Mouse (Mus musculus) monocyte, adult 5-6 weeks (primary cell): Measurements from ENCODE around the gene Cd200r2. TPM values are rescaled to one million over a fixed set of nuclear protein-coding genes. Genes with fewer than 3 reads are reported as not detected.
"Not testable (repeated sequence)": the region's sequence is repeated elsewhere in the genome, so short reads cannot be mapped to it uniquely, and the experiment has no call there.

ENCODE experiments used
- ATAC-seq: fragments of 153-309, 156-312 bp; replicated peaks from 2 replicates; pipeline ENCODE4 v1.8.0; 2017; ENCODE audit warnings: mild to moderate bottlenecking; ENCODE audit not compliant: low TSS enrichment, insufficient number of reproducible peaks, severe bottlenecking, poor library complexity, low FRiP score
- total RNA-seq: library from RNA; stranded (forward); fragments of 200-1000, 200-491, 200-594 nt; gene quantifications from 3 replicates; pipeline ENCODE4 v1.2.3, GENCODE M21; 2017

Cd200r2 gene
- total RNA-seq = 0.39 TPM in 1 of 3 replicates, not detected in the others

DNA sequence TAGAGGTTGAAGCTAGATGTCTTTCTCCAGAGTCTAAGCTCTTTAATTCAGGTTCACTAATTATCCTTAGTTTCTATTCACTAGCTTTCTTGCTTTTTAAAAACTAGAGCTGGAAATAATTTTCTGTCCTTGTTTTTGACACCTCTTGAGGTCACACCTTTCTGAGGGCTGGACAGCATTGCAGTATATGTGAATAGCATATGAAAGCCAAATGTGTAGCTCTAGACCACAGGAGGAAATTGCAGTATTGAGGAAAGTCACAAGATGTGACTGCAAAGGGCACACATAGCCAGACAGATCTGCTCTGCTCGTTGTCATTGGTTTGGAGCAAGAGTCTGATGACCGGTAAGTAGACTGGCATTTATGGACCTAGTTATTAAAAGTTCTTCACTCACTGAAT is at the start of gene Cd200r2:
Gene Cd200r2 (plus strand): TSS at position 301 of the 400 bp plus-strand sequence.
- ATAC-seq = no peak

DNA sequence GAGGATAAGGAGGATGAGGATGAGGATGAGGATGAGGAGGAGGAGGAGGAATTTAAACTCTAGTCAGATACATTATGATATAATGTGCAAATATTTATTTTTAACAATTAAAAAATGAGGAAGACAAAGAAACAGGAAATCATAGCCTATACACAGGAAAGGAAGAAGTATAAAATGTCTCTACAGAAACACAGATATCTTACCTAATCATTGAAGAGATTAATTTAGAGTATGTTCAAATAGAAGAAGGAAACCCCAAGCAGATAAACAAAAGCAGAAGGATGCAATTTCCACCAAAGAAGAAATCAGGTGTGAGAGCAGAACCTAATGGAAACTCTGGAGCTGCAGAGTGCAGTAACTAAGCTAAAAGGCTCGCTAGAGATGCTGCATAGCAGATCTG is 48.9 kb upstream of the Cd200r2 start:
- ATAC-seq = no peak

DNA sequence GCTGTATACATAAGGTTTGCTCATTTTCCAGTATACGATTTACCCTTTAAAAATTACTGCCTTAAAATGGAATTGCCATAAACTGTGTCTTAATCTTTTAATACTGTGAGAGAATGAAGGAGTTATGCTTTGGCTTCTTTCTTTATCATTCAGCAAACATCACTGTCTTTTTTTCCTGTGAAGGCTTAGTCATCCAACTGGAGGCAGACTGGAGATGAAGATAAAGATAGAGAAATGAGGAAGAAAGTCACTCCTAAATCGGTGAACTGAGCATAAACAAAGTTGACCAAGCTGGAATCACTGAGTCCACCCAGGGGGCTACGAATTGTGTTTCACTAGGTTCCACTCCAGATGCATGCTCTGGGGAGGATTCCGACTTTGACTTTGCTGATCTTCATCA is 46.4 kb upstream of the Cd200r2 start:
- no peak for ATAC-seq

DNA sequence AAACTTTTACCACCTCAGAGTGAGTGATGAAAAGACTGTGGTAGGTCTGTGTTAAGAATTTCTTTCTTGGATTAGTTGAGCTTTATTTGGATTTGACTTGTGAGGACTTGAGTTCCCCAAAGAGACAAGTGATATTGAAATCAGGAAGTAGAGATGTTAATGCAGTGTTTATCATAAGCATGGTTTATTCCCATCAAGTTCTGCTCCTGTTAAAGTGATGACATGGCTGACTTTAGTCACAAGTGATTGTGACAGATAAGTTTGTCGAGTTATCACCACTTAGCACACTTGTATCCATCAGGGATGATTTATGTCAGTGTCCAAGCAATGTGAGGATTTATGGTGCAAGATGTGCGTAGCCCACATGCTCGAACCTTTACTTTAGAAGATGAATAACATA is 34.6 kb upstream of the Cd200r2 start:
- no peak for ATAC-seq

DNA sequence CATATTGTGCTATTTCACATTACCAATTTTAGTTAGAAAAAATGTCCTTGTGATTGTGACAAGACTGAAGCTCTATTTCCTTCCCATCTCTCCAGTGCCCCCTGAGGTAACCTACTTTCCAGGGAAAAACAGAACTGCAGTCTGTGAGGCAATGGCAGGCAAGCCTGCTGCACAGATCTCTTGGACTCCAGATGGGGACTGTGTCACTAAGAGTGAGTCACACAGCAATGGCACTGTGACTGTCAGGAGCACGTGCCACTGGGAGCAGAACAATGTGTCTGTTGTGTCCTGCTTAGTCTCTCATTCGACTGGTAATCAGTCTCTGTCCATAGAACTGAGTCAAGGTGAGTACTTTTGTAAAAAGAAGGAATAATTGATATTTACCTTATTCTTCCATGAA is 33.7 kb upstream of the Cd200r2 start:
- ATAC-seq = not testable (repeated sequence)

DNA sequence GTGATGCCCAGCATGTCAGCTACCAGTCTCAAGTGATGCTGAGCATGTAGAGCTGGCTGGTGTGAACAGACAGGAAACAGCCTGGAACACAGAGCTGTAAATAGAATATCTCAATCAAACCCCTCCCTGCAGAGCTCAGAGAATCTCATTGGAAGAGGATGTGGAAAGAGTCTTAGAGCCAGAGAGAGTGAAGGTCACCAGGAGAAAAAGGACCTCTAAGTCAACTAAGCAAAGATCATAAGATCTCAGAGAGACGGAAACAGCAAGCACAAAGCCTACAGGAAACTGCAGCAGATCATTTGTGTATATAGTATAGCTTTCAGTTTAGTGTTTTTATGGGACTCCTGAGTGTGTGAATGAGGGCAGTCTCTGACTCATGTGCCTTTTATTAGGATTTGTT is 8.3 kb downstream of the Cd200r2 start:
- no peak for ATAC-seq

DNA sequence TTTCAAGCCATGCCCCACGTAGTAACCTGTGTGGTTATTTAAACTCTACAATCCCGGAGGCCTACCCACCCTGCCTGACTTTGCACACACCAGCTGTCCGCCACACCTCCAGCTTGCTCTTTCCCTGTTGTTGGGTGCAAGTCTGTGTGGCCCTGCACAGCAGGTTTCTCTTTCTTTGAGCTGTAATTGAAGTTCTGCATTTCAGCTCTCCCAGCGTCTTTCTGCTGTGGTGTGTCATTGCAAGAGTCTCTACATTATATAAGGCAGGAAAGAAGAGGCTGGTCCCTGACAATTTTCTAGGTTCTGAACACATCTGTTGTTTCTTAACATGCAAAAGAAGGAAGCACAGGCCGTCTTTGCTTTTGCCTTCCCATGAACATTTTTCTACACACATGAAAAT is 9.7 kb downstream of the Cd200r2 start:
- ATAC-seq = no peak

DNA sequence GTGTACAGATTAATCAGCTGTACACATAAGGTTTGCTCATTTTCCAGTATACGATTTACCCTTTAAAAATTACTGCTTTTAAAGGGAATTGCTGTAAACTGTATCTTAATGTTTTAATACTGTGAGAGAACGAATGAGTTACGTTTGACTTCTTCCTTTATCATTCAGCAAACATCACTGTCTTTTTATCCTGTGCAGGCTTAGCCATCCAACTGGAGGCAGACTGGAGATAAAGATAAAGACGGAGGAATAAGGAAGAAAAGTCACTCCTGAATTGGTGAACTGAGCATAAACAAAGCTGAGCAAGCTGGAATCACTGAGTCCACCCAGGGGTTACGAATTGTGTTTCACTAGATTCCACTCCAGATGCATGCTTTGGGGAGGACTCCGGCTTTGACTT is 10.7 kb downstream of the Cd200r2 start:
- no peak for ATAC-seq

DNA sequence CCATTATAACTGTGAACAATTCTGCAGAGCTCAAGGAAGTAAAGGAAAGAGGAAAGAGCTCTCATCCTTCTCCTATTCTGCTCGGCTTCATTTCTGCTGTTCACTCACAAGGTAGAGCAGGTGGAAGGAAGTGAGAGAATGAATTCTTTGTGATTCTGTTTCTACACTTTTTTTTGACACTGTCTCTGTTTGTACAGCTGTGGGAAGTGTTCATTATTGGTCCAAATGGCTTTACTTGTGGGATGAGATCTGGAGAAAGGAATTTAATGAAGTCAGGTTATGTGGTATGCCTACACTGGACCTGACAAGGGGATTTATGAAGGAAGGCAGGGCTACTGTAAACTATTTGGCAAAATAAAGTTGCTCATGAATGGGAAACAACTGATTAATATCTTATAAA is 23.9 kb downstream of the Cd200r2 start:
- no peak for ATAC-seq

DNA sequence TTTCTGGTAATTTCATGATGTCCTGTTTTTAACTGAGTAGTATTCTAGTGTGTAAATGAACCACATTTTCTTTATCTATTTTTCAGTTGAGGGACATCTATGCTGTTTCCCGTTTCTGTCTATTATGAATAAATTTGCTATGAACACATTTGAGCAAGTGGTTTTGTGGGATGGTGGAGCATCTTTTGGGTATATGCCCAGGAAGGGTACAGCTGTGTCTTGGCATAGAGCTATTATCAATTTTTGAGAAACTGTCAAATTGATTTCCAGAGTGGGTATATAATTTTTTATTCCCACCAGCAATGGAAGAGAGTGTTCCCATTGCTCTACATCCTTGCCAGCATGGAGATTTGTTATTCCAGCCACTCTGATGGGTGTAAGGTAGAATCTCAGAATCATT is 65.1 kb downstream of the Cd200r2 start:
- no peak for ATAC-seq

DNA sequence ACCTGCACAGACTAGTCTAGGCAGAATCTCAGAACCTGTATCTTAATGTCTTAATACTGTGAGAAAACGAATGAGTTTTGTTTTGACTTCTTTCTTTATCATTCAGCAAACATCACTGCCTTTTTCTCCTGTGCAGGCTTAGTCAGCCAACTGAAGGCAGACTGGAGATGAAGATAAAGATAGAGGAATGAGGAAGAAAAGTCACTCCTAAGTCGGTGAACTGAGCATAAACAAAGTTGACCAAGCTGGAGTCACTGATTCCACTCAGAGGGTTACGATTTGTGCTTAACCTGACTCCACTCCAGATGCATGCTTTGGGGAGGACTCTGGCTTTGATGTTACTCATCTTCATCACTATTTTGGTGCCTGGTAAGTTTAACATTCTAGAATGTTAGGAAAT is 76.6 kb downstream of the Cd200r2 start, which contains the start of gene Cd200r3:
Gene Cd200r3 (plus strand): TSS at position 211 of the 400 bp plus-strand sequence.
- ATAC-seq = no peak

DNA sequence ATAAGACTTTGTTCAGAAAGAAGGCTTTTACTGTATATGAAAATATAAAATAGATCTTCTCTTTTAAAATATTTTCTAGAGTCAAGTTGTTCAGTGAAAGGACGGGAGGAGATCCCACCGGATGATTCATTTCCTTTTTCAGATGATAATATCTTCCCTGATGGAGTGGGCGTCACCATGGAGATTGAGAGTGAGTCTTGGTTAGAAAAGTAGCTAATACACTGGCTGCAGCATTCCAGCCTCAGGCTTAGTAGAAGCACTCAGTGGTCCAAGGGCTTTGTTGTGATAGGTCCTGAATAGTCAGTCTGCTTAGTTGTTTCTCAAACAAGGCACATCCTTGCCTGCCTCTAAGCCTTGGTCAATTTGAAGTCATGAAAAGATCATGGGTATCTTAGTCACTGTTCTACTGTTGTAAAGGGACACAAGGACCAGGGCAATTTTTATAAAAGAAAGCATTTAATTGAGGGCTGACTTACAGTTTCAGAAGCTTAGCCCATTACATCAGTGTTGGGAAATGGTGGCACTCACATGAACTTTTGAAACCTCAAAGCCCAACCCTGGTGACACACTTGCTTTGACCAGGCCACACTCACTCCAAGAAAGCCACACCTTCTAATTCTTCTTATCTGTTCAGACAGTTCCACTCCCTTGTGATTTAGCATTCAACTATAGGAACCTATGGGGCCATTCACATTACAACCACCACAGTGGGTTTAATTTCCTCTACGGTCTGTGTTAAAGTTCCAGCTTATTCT is 84.6 kb downstream of the Cd200r2 start:
- ATAC-seq = peak; percentile 59; the same call in 1 of the 2 replicates

DNA sequence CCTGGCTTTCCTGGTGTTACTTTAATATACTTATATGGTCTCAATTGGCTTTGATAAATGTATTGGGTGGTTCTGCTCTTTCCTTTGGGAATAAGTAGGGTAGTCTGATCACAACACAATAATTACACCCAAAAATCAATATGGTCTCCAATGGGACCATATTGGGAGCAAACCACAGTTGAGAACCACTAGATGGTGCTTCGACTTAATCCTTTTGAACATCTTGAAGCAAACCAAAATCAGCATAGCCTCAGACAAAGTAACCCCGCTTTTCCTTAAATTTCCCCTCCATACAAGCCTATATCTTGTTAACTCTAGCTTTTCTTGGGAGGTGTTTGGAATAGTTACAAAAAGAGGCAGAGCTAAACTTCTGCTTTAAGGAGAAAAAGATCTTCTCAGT is 95.4 kb downstream of the Cd200r2 start:
- ATAC-seq = no peak

DNA sequence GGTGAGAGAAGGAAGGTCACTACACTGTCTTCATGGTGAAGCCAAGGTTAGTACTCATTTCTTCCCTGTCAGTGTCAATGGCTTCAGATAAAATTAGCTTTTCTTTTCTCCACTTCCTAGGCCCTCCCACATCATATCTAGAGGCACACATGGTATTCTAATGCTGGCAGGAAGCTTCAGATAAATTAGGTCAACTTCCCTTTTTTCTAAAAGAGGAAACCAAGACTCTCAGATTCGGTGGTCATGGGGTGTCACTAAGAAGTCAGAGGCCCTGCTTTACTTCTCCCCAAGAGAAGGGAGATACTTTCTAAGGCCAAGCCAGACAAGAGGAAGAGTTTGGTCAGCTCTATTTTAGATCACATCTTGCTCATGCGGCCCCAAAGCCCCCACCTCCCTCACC is 95.9 kb downstream of the Cd200r2 start:
- ATAC-seq = peak; percentile 88

DNA sequence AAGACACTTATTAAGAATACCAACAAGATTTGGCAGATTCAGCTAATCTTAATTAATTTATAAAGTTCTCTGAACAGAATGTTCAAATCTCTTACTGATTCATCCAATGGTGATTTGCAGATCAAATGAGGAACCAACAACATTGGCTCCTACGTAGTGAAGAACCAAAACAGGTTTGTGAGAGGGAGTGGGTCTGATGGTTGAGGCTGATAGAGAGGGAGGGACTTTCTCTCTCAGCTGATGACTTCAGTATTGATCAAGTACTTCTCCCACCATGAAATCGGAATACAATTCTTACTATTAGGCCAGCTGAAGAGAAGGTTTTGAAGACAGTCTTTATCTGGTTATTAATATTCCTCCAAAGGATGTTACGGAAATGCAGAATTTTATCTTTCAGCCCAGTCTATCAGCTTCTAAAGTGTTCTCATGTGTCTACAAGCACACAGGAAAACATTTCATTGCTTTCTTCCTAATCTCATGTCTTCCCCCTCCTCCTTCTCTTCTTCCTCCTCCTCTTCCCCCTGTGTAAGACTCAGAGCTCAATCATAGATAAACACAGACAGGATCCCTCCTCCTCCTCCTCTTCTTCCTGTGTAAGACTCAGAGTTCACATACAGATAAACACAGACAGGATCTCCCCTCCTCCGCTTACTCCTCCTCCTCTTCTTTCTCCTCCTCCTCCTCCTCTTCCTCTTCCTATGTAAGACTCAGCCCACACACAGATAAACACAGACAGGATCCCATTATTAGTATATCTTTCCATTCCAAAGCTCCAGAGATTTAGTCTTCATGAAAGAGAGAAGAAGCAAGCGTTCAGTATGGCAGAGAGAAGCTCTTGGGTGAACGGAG is 97.9 kb downstream of the Cd200r2 start:
- ATAC-seq = no peak

DNA sequence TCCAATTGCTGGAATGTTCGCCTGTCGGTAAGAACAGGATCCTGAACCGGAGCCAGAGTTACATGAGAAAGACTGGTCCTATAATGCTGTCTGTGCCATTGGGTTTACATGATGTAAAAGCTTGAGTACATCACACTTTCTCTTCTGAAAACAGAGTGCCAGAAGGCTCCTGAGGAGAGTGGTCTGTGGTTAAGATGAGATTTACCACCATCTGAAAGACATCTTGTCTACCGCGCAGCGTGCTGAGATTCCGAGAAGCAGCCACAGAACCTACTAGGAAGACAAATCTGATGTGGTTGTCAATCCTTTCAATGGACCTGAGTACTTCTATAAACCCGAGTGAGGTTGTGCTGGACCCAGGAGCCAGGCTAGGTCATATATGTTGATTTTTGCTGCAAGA is 98.5 kb downstream of the Cd200r2 start:
- no peak for ATAC-seq
